Mouse (Mus musculus): ENCODE measurements around the gene Frmd8.

DNA sequence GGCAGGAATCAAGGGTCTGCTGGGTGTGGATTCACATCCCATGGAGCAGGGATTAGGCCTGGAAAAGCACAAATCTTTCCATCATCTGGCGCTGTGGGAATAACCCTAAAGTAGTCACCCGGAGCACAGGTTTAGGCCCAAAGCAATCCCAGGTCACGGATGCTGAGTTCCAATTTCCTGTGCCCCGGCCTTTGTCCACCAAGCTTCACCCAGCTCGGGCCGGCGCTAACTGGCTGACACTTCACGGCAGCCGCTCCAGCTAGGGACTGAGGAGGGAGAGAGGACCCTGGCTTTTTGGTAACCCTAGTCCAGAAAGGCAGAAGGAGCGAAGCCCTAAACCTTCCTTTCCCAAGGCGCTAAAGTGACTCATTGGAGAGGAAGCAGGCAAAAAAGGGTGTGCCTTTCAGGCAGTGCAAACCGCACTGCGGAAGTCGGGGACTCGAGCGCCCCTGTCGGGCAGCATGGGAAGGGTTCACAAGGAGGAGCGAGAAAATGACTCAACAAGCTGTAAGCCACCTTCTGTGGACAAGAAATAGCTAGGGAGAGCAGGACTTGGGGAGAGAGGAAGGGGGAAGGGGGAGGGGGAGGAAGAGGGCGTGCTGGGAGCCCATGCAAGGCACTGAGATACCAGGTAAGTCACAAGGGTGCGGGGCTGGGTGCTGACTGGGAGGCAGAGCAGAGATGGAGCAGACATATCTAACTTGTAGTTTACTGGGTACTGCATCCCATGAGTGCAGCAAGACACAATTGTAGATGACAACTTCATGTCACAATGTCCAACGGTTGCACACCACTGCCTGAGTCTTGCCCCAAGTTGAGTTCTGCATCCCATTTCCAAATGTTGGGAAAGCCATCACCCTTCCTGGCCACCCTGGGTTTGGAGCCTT lies 57.1 kb downstream of the Frmd8 start:
- TF ChIP-seq CHD2 (IDR thresholded peaks at IDR 0.05; ENCODE audit: low read depth, low read length) (no peak), HCFC1 (IDR thresholded peaks at IDR 0.05; ENCODE audit: borderline replicate concordance, insufficient read depth, low read length) (0 out of 2 replicates have a peak, but pooled peaks have one; percentile 32)
